Mouse (Mus musculus) heart, adult 9 months (tissue): ENCODE data around the gene Bcar1.

Experiments used
- DNase-seq, 2 experiments: peaks; one replicate each; pipeline ENCODE4 v3.0.0; 2022; ENCODE audit warnings: low spot score in 2 of 2

The Bcar1 gene

DNA sequence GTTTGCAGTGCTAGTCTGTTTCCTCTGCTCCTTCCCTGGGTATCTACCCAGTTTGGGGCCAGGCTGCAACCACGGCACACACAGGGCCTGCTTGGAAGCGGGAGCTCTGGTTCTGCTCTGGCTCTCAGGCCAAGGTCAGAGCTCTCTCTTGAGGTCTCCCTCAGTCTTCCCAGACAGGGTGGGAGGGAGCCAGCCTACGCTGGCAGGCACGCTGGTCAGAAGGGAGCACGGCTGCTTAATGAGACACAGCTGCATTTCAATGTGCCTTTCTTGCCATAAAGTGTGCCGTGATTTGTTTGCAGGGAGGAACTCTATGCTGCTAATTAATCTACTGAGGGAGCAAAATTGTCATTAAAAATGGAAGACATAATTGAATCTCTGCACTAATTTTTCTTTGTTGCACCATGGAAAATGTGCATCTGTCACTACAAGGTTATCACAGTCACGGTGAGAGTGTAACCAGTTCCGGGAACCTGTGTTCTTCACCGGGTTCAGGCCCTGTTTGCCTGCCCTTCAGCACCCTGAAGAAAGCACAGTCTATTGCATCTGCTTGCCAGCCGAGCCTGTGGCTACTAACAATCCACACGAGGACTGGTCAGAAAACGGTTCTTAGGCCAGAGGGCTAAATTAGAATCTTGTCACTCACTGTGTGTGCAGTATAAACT, 26.3 kb upstream of the Bcar1 start:
- DNase-seq = peak in 1 of 2 experiments; percentile 58

DNA sequence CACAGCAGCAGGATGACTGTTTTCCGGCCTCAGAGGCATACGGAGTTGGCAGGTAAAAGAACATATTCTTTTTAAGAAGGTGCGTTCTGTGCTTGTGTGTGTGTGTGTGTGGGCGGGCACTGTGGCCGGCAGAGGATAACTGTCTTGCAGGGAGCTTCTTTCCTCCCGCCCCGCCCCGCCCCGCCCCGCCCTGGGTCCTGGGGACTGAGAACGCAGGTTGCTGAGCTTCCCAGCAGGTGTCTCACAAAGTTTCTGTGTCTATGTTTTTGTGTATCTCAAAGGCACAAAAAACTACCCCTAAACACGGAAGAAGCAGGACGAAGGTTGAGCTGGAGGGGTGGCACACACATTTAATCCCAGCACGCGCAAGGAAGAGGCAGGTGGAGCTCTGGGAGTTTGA, 25.7 kb upstream of the Bcar1 start:
- no peak for DNase-seq

DNA sequence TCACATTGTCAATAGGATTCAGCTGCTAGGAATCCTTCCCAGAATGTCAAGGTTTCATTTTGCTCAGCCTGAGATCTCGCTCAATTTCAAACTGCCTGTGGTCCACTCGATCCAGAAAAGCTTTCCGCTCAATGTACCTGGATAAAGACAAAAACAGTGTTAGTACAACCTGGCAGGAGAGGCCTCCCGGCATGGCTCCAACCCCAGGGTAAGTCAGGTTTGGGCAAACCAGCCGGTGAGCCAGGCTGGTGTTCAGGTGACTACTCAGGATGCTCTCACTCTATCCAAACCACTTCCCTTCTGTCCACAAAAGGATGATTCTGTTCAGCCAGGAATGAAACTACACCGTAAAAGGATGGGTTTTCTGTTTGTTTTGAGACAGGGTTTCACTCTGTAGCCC, 25.0 kb upstream of the Bcar1 start:
- no peak for DNase-seq

DNA sequence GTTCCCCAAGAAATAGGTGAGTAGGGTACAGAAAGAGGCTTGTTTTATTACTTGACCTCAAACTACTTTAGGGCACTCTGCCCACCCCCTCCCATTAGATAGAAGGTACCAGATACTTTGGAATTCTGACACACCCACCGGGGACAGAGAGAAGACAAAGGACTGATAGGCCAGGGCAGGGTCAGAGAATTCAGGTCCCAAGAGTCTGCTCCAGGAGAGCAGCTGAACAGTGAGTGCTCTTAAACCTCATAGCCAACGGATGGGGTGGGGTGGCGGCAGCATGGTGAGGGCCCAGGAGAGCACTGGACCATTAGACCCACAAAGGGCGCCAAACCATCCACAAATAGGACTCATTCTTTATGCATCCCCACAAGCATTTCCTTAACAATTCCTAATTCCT, 22.0 kb upstream of the Bcar1 start:
- no peak for DNase-seq

DNA sequence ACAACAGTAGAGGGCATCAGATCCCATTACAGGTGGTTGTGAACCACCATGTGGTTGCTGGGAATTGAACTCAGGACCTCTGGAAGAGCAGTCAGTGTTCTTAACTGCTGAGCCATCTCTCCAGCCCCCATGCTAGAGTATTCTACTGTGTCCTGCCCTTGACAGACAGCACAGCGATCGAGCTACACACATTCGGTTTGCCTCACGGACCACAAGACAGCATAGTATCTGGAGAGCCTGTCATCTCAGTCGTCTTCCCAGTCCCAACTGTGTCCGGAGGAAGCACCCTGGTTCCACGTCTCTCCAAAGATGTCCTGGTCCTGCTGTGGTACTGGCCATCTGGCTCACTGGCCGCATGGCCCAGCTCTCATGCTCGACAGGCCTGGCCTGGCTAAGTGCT, 21.5 kb upstream of the Bcar1 start:
- DNase-seq = no peak

DNA sequence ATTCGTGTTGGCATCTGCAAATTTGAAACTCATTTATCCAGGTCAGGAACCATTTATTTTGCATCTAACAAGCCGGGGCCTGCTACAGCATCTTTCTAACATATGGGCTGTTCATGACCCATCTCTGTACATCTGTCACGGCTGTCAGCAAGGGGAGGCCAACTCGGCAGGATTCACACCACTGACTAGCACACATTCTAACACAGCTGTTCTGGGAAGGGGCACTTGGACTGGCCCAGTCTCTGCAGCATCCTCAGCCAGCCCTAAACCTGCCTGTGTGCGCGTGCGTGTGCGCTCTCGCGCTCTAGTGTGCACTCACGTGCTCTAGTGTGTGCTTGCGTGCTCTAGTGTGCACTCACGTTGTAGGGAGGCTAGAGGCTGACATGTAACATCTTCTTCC, 17.1 kb upstream of the Bcar1 start:
- DNase-seq = no peak

DNA sequence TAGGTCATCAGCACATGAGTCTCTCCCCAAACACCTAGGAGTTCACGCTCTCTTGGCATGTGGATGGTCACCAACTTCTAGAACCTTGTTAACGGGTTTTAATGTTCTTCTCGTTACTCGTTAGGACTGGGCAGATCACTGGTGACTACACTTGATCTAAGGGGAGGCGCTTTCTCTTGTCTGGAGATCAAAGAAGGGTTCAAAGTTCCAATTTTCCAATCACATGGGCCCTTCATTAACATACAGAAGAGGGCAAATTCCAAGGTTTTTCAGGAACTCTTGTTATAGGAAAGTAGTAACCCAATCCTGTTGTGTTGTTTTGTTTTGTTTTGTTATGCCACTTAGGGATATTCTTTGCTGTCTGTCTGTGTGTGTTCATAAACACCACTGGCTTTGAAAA, 15.2 kb upstream of the Bcar1 start:
- no peak for DNase-seq

DNA sequence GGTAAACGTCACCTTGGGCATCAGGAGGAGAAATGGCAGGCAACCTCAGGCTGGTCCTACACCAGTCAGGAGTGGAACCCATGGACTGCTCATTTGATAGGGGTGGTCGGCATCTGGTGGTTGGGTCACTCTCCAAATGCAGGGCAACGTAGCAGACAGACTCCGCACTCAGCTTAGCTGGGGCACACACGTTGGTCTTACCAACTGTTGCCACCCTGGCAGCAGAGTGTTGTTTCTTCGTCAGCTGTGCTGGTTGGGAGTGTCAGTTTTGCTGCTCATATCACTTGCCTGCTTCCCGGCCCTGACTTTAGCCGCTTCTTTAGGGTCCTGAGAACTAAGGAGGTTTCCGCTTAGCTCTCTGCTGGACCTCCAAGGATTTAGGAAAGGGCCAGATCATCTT, 14.0 kb upstream of the Bcar1 start:
- no peak for DNase-seq

DNA sequence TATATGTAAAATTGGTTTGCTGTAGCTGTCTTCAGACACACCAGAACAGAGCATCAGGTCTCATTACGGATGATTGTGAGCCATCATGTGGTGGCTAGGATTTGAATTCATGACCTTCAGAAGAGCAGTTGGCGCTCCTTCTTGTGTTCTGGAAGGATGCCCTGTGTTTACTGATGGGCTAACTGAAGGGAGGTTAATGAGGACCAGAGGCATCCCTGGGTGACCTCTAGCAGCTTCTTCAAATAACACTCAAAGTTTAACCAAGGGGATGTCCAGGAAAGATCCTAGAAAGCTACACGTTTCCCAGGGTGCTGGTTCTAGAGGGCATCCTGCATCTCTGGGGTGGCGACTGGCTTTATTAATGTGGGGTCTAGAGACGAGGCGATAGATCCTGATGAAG, 11.1 kb upstream of the Bcar1 start:
- no peak for DNase-seq

DNA sequence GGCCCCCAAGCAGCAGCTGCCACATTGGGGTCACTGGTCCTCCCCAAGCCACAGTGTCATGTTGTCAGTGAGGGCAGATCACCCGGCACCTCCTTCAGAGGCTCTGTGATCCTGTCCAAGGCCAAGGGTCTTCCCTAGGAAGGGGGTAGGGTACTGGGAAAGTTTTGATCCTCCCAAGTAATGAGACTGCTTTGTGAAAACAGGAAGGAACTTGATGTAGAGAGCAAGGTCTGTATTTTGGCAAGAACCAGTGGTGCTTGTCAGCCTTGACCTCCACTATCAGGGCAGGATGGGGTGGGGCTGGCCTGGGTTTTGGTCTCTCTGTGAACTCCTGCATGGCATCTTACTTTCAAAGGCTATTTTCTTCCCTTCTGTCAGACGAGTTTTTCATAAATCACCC, 10.5 kb upstream of the Bcar1 start:
- no peak for DNase-seq

DNA sequence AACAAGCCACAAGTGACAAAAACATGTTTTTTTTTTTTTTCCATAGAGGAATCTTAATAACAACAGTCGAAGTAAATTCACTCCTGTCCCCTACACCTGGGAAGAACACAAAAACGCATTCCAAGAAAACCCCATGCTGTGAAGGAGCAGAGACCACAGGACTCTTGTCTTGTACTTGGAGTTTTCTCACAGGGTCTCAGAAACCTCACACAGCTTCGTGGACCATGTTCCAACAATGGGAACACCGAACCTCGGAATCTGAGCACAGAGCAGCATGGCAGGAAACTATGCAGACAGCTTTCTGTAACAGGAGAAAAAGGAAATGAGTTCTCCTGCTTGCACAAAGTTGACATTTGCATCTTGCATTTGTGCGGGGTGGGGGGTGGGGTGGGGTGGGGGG, 5.2 kb upstream of the Bcar1 start:
- DNase-seq = no peak

DNA sequence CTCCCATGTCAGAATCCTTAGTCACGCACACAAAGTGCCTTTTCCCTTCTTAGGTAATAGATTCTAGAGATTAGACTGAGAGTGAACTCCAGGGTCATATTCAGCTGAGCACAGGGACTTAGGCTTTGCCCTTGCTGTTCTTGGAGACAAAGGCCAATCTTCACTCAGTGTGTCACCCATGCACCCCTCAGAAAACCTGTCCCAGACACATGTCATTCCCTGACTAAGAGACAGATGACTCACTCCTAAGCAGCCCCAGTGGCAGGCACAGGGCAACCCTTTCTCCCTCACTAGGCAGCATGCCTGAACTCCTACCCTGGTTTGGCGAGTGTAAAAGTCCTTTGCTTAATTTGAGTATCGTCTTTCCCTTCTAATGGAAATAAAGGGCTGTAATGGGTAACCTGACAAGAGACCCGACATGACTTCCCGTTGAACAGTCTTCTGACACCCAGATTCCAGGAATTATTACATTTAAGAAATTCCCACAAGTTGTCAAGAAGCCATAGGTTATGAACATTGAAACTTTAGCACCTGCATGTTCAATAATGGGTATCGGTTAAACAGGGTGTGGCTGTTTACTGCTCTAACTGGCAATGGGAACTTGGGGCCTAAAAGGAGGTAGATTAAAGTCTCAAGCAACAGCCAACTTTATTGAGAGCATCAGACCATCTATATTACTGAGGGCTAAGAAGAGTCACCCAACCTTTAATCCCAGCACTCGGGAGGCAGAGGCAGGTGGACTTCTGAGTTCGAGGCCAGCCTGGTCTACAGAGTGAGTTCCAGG, 4.4 kb upstream of the Bcar1 start:
- DNase-seq = no peak

DNA sequence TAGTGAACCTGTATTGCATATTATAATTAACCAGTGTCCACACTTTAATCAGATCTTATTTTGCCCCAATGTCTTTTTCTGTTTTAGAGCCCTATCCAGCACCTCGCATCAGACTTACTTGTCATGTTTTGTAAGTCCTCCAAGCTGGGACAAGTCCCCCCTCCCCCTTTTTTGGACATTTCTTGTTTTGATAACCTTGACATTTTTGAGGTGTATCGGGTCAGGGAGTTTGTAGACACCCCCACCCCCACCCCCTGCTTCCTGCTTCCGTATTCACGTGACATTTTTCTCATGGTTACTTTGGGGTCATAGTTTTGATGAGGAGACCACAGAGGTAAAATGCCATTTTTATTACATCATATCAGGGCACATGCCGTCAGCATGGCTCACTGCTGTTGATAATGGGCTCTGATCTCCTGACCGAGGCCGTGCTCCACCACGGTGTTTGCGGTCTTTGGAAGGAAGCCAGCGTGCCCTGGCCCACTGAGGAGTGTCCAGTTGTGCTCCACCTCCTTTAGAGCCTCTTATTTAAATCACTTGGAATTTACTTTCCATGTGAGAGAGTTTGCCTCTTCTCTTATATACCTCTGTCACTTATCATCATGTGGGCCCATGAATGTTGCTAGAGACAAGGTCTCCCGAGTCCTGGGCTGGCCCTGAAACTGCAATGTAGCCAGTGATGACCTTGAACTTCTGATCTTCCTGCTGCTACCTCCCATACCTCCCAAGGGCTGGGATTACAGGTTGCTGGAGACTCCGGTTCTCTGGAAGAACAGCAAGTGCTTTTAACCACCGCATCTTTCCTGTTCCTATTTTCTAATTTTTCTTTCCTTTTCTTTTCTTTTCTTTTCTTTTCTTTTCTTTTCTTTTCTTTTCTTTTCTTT, 3.2 kb upstream of the Bcar1 start:
- DNase-seq = no peak

DNA sequence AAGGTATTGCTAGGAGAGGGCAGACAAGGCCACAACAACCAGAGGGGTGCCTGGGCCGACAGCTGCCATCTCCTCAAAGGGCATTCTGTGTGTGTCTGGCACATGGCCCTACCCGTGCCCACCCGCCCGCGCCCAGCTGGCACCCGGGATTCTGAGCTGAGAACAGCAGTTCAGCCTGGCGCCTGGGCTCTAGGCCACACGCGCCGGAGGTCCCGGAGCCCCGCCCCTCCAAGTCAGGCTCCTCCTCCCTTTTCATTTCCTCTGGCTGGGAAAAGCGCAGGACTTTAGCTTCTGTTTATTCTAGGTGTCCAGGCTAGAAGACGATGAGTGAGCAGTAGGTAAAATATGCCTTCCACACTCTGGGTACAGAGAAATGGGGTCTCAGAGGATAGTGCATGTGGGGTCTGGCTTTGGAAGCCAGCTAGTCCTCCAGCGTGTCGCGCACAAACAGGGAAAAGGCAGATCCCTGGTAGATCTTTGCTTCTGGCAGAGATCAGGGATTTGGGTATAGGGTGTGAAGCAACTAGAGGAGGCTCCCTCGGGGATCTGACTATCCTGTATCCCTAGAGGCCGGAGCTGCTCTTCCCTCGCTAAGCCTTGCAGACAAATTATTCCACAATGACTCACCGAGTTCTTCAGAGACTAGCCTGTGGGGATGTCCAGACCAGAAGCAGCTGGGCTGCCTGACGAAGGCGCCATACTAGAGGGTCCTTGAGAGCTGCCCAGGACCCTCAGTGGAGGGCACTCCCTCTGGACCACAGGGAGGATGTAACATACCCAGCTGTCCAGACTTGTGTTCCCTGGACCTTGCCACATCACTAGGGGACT, 2.2 kb upstream of the Bcar1 start:
- peak; percentile 65 to 78 for DNase-seq

DNA sequence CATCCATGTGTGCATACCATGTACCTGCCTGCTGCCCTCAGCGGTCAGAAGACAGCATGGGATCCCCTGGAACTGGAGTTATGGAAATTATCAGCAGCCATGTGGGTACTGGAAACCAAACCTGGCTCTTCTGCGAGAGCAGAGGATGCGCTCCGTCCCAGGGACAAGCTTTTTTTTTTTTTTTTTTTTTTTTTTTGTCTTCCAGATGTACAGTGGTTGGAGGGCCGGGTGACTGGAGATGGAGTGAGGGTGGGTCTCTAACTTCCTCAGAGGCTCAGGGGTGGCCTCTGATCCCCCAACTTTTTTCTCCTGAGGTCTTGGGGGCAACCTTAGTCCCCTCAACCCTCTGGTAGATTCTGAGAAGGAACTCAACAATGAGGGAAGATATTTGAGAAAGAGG, 1.5 kb upstream of the Bcar1 start:
- DNase-seq = no peak

DNA sequence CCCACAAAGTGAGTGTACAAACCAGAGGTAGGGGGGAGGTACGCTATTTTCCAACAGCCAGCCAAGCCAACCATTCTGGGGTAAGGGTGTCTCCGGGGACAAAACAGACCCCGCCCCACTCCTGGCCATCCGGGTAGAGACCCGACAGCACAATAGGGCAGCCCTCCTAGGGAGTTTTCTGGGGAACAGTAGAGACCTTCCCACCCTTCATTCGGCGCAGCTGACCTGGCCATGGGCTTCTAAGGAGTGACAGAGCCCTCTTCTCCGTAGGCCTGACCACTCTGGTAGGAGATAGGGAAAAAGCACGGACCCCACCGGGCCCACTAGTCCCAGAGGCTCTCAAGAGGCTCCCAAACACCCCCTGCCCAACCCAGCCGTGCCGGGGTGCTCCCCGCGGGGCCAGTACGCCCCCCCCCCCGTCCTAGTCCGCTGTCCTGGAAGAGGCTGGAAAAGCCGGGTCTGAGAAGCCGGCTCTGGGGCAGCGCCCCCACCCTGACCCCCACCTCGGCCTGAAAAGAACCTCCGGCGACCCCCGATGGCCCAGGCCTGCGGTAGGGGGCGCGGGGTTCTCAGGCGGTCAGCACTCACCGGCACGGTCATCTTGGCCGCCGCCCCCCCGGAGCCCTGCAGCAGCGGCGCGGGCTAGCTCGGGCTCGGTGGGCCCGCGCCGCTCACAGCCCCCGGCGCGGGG, 363 bp downstream of the Bcar1 start:
- DNase-seq = no peak

DNA sequence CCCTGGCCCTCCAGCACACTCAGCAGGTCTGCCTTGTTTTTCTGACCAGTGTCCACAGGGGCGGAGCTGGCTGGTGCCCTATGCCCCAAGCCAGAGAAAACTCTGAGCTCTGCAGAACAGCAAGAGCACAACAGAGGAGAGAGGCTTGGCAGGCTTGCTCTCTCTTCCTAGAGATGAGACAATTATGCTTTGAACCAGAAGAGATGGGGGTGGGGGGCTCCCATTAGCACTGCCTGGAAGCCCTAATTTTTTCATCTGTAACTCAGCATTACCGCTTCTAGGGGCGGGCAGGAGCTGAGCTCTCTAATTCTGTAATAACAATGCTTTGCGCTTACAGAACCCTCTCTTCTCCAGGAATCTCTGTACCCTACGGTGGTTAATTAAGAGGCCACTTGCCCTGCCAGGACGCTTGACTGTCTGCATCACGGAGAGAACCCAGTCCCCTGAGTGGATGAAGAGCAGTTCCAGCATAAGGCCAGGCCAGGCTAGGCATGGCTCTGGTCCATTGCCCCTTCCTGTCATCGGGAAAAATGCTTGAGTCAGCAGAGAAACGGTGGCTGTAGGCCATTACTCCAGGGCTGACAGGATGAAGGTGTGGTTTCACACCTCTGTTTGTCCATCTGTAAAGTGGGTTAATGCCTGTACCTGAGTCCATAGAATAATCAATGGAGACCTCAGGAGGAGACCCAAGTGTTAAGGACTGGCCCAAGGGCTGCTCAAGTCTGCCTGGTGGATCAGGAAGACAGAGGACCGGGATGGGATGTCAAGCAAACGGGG, 1.2 kb downstream of the Bcar1 start:
- DNase-seq = no peak

DNA sequence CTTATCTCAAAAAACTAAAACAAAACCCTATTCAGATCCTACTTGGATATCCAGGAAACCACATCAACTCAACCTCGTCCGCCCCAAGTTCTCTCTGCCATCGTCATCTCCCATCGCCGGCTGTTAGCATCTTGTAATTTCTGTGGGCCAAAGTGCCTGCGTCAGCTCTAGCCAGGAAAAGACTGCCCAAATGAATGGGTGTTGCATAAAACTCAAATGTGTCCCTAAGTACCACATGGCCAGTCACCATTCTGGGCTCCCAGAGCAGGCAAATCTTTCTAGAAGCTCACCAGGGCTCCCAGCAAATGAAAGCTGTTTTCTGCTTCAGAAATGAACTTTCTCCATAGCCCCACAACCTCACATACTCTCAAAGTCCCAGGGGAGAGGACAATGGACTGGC, 2.1 kb downstream of the Bcar1 start:
- no peak for DNase-seq

DNA sequence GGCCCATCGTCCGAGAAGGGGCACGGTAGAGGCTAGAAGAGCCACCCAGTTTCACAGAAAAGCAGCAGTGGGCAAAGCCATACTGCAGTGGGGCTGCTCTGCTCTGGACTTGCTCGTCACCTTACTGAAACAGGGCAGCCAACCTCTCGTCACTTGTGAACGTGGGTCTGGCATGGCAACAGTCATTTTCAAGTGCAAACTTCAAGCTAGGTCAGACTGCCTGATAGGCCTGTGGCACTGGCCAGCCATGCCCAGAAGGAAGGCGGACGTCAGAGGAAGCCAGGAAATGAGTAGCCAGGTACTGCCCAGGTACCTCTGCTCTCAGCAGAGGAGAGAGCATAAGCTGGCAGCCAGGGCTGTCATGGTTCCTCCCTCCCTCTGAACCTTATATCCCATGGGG, 2.6 kb downstream of the Bcar1 start:
- no peak for DNase-seq

DNA sequence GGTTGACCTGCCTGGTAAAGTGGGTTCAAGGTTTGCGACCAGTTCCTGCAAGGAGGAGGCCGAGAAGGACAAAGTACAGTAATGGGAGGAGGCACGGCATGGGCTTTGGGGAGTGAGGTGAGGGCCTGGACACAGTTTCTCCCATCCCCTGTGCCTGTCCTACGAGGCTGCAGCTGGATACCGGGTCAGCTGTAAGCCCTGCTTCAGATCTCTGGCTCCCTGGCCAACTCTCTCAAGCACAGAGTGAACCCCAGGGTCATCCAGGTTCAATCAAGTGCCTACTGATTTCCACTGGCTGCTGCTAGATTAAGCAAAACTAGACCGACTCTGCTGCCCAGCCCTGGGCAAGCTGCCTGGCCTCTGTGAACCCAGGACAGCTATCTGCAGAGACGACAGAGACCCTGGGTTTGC, 3.3 kb downstream of the Bcar1 start:
- DNase-seq = no peak
